Mouse (Mus musculus) intestine, embryonic 14.5 days (tissue): ENCODE results near the gene Git1. TPM values are rescaled to one million over a fixed set of nuclear protein-coding genes. Genes with fewer than 3 reads are reported as not detected.

Source experiments
- ATAC-seq: fragments of 200-750 bp; cut with Nextera tagmentation; replicated peaks from 2 replicates; pipeline ENCODE4 v1.8.0; 2017; ENCODE audit warnings: low read depth, moderate number of reproducible peaks, moderate TSS enrichment, moderate library complexity; ENCODE audit not compliant: low FRiP score, low TSS enrichment
- DNase-seq: peaks from one replicate; pipeline ENCODE4 v3.0.0-alpha.2; 2018; ENCODE audit warnings: low spot score
- H3K27ac ChIP-seq: fragments of 300-500 bp; sonication (generic); 2 replicates; pipeline ENCODE4 v1.5.1; 2014; ENCODE audit warnings: low read depth, mild to moderate bottlenecking, control low read depth
- H3K27me3 ChIP-seq: fragments of 300-500 bp; sonication (generic); replicated peaks from 2 replicates; pipeline ENCODE4 v1.6.1; 2014; ENCODE audit warnings: low read length, control low read depth; ENCODE audit not compliant: control insufficient read depth, insufficient read depth
- H3K36me3 ChIP-seq: fragments of 300-500 bp; sonication (generic); 2 replicates; pipeline ENCODE4 v1.6.1; 2014; ENCODE audit warnings: low read length, control low read depth; ENCODE audit not compliant: control insufficient read depth, insufficient read depth
- H3K4me1 ChIP-seq: fragments of 300-500 bp; sonication (generic); replicated peaks from 2 replicates; pipeline ENCODE4 v1.6.1; 2014; ENCODE audit warnings: low read length, control low read depth, mixed read lengths; ENCODE audit not compliant: control insufficient read depth, insufficient read depth
- H3K4me2 ChIP-seq: fragments of 300-500 bp; sonication (generic); 2 replicates; pipeline ENCODE4 v1.6.1; 2014; ENCODE audit warnings: low read length
- H3K4me3 ChIP-seq: fragments of 300-500 bp; sonication (generic); 2 replicates; pipeline ENCODE4 v1.5.1; 2014; ENCODE audit warnings: low read depth, low read length, control low read depth, mixed read lengths
- H3K9ac ChIP-seq: fragments of 300-500 bp; sonication (generic); 2 replicates; pipeline ENCODE4 v1.6.1; 2014; ENCODE audit warnings: mild to moderate bottlenecking, low read length
- H3K9me3 ChIP-seq: fragments of 300-500 bp; sonication (generic); 2 replicates; pipeline ENCODE4 v1.6.1; 2016; ENCODE audit warnings: low read length, control low read depth; ENCODE audit not compliant: control insufficient read depth
- WGBS: fragments of 180-500 bp; shearing (Covaris S2); extraction: QIAGEN DNeasy Blood & Tissue Kit; methylation state at CpG from one replicate; pipeline ENCODE4 v1.1.7; 2014; 5-methylcytosine and 5-hydroxymethylcytosine counted together
- polyA plus RNA-seq: library from polyadenylated mRNA; unstranded; fragments of >200 nt; fragmentation: Nextera tagmentation; extraction: Ambion mirVana; gene quantifications from 2 replicates; pipeline ENCODE4 v1.2.1, GENCODE M21; 2014

Git1 gene
- polyA plus RNA-seq, 1 experiment from 2014 or later = 17.7 TPM

GRCm38 (mm10) chr11:77486798-77487197 is 6.6 kb upstream of the Git1 start:
- WGBS = 67% methylated on average over 5 of the region's 5 CpGs
- Histone ChIP-seq H3K4me3 (no peak overlapping the region), H3K27me3 (no peaks in the 10 kb centered on the region), H3K36me3 (no peaks in the 10 kb centered on the region), H3K4me1 (peaks cover 33% of the 10 kb centered on the region), H3K9me3 (no peaks in the 10 kb centered on the region), H3K4me2 (no peak overlapping the region), H3K27ac (no peak overlapping the region), H3K9ac (no peak overlapping the region)
- ATAC-seq (no peak), DNase-seq (no peak)

- peak; percentile 72 for DNase-seq
- peak overlapping the region; percentile 84 for H3K9ac ChIP-seq
- no peaks in the 10 kb centered on the region for H3K9me3 ChIP-seq
- no peaks in the 10 kb centered on the region for H3K36me3 ChIP-seq
- H3K4me1 ChIP-seq = peaks cover 41% of the 10 kb centered on the region
- 3% methylated on average over 41 of the region's 55 CpGs for WGBS
- no peak for ATAC-seq
- no peak overlapping the region for H3K27ac ChIP-seq
- no peaks in the 10 kb centered on the region for H3K27me3 ChIP-seq
- peak overlapping the region; percentile 90 for H3K4me2 ChIP-seq
- H3K4me3 ChIP-seq = peak overlapping the region; percentile 83
These were observed 4.4 kb upstream of the Git1 start for GRCm38 (mm10) chr11:77488771-77489581.

GRCm38 (mm10) chr11:77489591-77490235 is 3.6 kb upstream of the Git1 start, which contains the start of gene Ankrd13b:
Gene Ankrd13b (minus strand): TSS chr11:77489678.
- no peaks in the 10 kb centered on the region for H3K36me3 ChIP-seq
- H3K4me1 ChIP-seq = peaks cover 48% of the 10 kb centered on the region
- 0 out of 2 replicates have a peak within 1 kb of the TSS, but pooled peaks have one; percentile 33 for H3K27ac ChIP-seq
- peak within 1 kb of the TSS; percentile 83 for H3K4me3 ChIP-seq
- H3K27me3 ChIP-seq = no peaks in the 10 kb centered on the region
- H3K9ac ChIP-seq = peak within 1 kb of the TSS; percentile 84
- H3K4me2 ChIP-seq = peak within 1 kb of the TSS; percentile 90
- ATAC-seq (peak; percentile 23; the same call in 1 of the 2 replicates), DNase-seq (peak; percentile 82)
- no peaks in the 10 kb centered on the region for H3K9me3 ChIP-seq
- under 1% methylated on average over 55 of the region's 87 CpGs for WGBS

GRCm38 (mm10) chr11:77490451-77490850 is 2.9 kb upstream of the Git1 start:
- no peak for DNase-seq
- Histone ChIP-seq H3K4me3 (no peak overlapping the region; the same call in 1 of the 2 replicates), H3K4me1 (peaks cover 55% of the 10 kb centered on the region), H3K27ac (peak overlapping the region; percentile 93), H3K4me2 (peak overlapping the region; percentile 90), H3K9ac (no peak overlapping the region), H3K9me3 (no peaks in the 10 kb centered on the region), H3K27me3 (no peaks in the 10 kb centered on the region), H3K36me3 (no peaks in the 10 kb centered on the region)
- 75% methylated on average over 6 of the region's 6 CpGs for WGBS
- no peak for ATAC-seq

- peak overlapping the region; percentile 93 for H3K27ac ChIP-seq
- peaks cover 60% of the 10 kb centered on the region for H3K4me1 ChIP-seq
- under 1% methylated on average over 13 of the region's 13 CpGs for WGBS
- no peaks in the 10 kb centered on the region for H3K27me3 ChIP-seq
- H3K9me3 ChIP-seq = no peaks in the 10 kb centered on the region
- peak; percentile 99 for DNase-seq
- peak overlapping the region; percentile 80 for H3K4me3 ChIP-seq
- peak overlapping the region; percentile 84 for H3K9ac ChIP-seq
- peak overlapping the region; percentile 81 for H3K4me2 ChIP-seq
- H3K36me3 ChIP-seq = no peaks in the 10 kb centered on the region
- peak; percentile 56 for ATAC-seq
These were observed 2.2 kb upstream of the Git1 start for GRCm38 (mm10) chr11:77491123-77491501.

- Histone ChIP-seq H3K4me2 (peak overlapping the region; percentile 81), H3K9ac (peak overlapping the region; percentile 84), H3K27ac (peak overlapping the region; percentile 93), H3K4me3 (peak overlapping the region; percentile 80), H3K36me3 (no peaks in the 10 kb centered on the region), H3K27me3 (no peaks in the 10 kb centered on the region), H3K9me3 (no peaks in the 10 kb centered on the region), H3K4me1 (peaks cover 60% of the 10 kb centered on the region)
- ATAC-seq = peak; percentile 78
- under 1% methylated on average over 23 of the region's 23 CpGs for WGBS
- DNase-seq = no peak
These were observed 1.7 kb upstream of the Git1 start for GRCm38 (mm10) chr11:77491502-77492291.

- Histone ChIP-seq H3K27ac (peak overlapping the region; percentile 93), H3K4me2 (peak overlapping the region; percentile 81), H3K4me3 (peak overlapping the region; percentile 80), H3K9ac (peak overlapping the region; percentile 84), H3K27me3 (no peaks in the 10 kb centered on the region), H3K9me3 (no peaks in the 10 kb centered on the region), H3K4me1 (peaks cover 62% of the 10 kb centered on the region), H3K36me3 (no peaks in the 10 kb centered on the region)
- under 1% methylated on average over 18 of the region's 18 CpGs for WGBS
- DNase-seq (peak; percentile 68), ATAC-seq (no peak)
These were observed 971 bp upstream of the Git1 start for GRCm38 (mm10) chr11:77492311-77492871.

- H3K4me3 ChIP-seq = peak overlapping the region; percentile 80
- peak; percentile 86 for DNase-seq
- 0% methylated on average over 29 of the region's 32 CpGs for WGBS
- peak; percentile 62 for ATAC-seq
- H3K4me2 ChIP-seq = peak overlapping the region; percentile 81
- H3K9ac ChIP-seq = peak overlapping the region; percentile 84
- H3K36me3 ChIP-seq = no peaks in the 10 kb centered on the region
- no peaks in the 10 kb centered on the region for H3K27me3 ChIP-seq
- peak overlapping the region; percentile 93 for H3K27ac ChIP-seq
- H3K9me3 ChIP-seq = no peaks in the 10 kb centered on the region
- H3K4me1 ChIP-seq = peaks cover 65% of the 10 kb centered on the region
These were observed 440 bp upstream of the Git1 start for GRCm38 (mm10) chr11:77492911-77493332.
